Mouse (Mus musculus) olfactory bulb, adult 2 months (tissue): ENCODE measurements around the gene Hmg20b.

ENCODE experiments used
- CTCF ChIP-seq: fragments of 200-500 bp; IDR thresholded peaks from 2 replicates; pipeline ENCODE4 v1.5.1; 2012; ENCODE audit warnings: low read depth, mild to moderate bottlenecking, low read length, moderate library complexity; ENCODE audit not compliant: insufficient read depth
- POLR2A ChIP-seq: fragments of 200-500 bp; IDR thresholded peaks from 2 replicates; pipeline ENCODE4 v1.6.1; 2012; ENCODE audit warnings: mild to moderate bottlenecking, low read depth, low read length, moderate library complexity; ENCODE audit not compliant: insufficient read depth

DNA sequence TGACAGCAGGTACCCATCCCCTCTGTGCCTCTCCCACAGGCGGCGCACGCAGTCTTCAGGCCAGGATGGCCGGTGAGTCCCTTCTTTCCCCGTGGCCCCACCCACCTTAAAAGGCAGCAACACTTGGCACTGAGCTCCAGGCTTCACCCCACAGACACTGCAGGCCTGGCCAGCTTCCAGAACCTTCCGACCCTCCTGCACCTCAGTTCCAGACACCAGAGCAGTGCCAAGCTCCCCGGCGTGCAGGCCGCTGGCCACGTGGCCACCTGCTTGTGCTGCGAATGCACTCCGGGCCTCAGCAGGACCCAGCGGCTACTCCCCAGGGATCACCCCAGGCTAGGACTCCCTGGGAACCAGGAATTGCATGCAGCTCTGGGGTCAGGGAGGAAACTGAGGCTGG lies 36.7 kb downstream of the Hmg20b start:
- TF ChIP-seq CTCF (no peak), POLR2A (no peak)
